Mouse (Mus musculus) kidney, adult 9 months (tissue): Measurements from ENCODE around the gene Mical1.

ENCODE experiments used
- DNase-seq: peaks from one replicate; pipeline ENCODE4 v3.0.0; 2022

Gene Mical1

GRCm38 (mm10) chr10:41523386-41523785 lies 47.3 kb downstream of the Mical1 start:
- no peak for DNase-seq

DNA sequence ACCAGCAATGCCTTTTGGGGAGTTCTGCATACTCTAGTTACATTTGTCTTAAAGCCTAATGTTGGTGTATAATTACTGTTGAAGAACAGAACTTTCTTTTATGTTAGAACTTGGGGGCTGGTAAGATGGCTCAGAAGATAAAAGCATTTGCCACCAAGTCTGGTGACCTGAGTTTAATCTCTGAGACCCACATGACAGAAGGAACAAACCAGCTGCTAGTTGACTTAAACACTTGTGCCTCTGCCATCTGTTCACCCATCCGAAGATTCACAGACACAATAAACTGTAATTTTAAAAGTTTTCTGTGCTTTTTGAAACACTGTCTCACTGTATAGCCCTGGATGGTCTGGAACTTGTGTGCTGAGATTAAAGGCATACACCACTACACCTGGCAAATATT lies 49.6 kb downstream of the Mical1 start:
- no peak for DNase-seq

DNA sequence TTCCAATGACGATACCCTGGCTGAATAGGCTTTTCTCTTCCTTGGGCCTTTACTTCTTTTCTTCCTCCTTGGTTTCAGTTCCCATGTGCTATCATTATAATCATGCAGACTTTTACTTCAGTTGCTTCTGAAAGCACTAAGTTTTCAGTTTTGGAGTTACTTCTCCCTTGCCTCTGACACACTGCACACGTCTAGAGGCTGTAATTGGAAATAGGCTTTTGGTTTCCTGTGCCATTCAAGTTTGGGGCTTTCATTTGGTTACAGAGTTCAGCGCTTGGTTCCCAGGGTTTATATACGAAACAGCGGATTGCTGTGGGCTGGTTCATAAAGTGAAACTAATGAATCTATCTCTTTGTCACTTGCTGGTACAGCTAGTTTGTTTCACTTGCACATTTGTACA lies 53.9 kb downstream of the Mical1 start:
- no peak for DNase-seq

DNA sequence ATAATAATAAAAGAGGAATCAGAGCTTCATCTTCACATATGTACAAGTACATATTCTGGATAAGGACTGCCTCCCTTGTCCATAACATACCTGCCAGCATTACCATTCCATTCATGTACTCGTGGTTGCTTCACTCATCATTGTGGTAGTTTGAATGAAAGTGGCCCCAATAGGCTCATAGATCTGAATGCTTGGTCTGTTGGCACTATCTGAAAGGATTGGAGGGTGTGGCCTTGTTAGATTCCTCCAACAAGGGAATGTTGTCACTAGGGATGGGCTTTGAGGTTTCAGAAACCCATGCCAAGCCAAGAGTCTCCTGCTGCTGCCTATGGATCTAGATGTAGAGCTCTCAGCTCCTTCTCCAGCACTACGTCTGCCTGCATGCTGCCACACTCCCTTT lies 59.9 kb downstream of the Mical1 start:
- no peak for DNase-seq
